Mouse (Mus musculus): Measurements from ENCODE around the gene Syt1.

Syt1 gene

GRCm38 (mm10) chr10:108524306-108525029 is 486.3 kb downstream of the Syt1 start:
- DNase-seq (ENCODE audit: low spot score in 2 of 2) = no peak

DNA sequence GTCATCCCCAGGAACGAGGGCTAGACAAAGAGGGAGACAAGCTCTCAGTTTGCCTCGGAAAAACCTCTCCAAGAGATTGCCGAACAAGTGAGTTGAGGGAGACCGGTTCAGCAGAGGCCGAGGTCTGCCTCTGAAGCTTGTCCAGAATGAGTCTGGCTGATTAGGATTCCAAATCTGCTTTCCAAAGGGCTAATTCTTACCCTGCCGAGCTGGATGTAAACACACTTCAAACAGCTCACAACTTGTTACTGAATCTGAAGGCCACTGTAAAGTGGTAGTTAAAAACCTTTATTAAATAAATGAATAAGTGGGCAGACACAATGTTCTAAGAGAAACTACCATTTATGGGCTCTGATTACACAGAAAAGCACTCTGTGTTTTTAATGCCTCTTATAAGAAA is 491.6 kb downstream of the Syt1 start:
- DNase-seq (ENCODE audit: low spot score in 2 of 2) = no peak

DNA sequence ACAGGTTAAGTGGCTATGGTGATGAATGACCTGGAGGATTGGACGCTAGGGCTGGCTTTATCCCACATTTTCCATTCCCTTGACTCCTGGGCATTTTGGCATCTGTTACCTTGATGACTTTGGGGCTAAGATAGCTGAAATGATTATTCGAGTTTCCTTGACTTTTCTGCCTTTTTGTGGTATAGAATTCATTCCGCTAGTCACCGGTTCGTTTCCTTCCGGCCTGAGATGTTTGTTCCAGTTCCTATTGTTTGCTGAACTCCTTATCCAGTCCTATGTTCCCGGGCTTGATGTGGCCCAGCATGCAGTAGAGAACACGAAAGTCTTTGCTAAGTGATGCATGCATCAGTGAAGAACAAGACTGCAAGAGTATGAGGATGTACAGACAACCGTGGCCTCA is 493.7 kb downstream of the Syt1 start:
- DNase-seq (ENCODE audit: low spot score in 2 of 2) = no peak

DNA sequence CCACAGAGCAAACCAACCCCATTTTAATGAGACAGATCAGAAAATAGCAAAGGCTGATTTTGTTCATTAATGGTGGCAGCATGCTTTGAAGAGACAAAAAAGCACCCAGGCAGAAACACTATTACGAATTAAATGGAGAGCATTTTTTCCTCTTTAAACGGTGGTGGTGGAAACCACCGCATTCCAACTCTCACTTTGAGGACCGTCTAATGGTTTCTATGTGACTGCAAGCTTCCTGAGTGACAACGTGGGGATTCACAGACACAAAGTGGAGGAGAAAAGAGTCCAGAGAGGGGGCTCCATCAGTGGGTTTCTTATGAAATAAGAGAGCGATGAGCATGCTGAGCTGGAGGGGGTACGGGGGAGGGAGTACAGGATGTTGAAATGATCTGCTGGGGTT is 496.1 kb downstream of the Syt1 start:
- no peak for DNase-seq (ENCODE audit: low spot score in 2 of 2)

- no peak for DNase-seq (ENCODE audit: low spot score in 2 of 2)
Observed at GRCm38 (mm10) chr10:108509579-108509978, 501.2 kb downstream of the Syt1 start.

DNA sequence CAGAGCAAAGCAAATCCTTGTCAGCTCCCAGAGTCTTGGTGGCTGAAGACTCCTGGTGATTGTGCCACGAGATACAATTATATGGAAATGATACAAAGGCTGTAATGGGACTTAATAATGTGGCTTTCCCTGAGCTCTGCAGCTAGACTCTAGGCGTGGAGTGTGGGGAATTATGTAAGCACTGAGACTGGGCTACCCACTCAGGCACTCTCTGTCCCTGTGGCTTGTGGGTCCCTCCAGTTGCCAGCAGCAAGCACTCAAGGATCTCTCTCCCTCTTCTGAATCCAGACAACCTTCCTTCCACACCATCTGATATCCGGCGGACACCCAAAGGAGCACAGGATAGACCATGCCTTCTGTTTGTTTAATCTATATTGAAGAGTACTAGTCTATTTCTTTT is 503.9 kb downstream of the Syt1 start:
- DNase-seq (ENCODE audit: low spot score in 2 of 2) = no peak

GRCm38 (mm10) chr10:108504925-108505324 is 505.9 kb downstream of the Syt1 start:
- DNase-seq (ENCODE audit: low spot score in 2 of 2) = no peak

DNA sequence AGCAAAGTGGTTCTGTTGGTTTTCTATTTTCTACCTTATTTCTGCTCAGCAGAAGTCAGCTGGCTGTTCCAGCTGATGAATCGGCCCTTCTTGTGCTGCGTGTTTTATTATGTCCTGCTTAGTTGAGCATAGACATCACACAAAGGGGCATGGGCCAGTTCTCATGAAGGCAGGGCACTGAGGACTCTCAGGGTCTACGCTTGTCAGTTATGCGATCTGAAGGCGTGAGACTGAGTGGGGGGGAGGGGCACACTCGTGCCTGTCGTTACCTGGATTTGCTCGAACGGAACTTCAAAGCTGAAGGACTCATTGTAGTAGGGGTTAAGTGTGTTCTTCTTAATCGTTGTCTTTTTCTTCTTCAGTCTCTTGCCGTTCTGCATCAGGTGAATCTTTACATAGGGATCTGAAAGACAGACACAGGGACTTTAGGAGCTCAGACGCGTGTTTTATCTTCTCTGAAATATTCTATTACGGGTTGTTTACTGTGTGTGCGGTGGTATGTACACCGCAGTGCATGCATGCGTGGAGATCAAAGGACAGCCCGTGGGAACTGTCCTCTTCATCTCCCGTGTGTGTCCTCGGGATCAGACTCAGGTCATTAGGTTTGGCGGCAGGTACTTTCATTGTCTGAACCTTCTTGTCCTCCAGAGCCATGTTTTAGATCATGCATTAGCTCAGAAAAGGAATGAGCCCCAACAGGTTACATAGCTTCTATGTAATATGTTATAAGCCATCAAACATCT is 506.5 kb downstream of the Syt1 start:
- no peak for DNase-seq (ENCODE audit: low spot score in 2 of 2)

- DNase-seq (ENCODE audit: low spot score in 2 of 2) = no peak
Observed at GRCm38 (mm10) chr10:108490231-108490630, 520.6 kb downstream of the Syt1 start.

DNA sequence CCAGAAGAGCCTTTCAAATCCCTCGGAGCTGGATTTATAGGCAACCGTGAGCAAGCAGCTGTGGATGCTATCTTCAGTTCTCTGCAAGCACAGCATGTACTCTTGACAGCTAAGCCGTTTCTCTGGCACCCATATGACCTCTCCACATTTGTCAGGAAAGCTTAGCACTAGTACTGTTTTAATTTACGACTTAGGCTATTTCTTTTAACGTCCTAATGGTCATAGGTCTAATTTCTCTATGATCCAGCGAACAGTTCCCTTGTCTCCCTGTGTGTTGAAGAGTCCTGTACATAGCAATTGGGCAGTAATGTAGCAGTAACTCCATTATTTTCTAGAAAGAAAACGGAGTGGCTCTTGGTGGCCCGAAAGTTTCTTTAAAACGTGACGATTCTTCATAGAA is 526.8 kb downstream of the Syt1 start:
- DNase-seq (ENCODE audit: low spot score in 2 of 2) = no peak

GRCm38 (mm10) chr10:108480146-108480850 is 530.5 kb downstream of the Syt1 start:
- no peak for DNase-seq (ENCODE audit: low spot score in 2 of 2)

- no peak for DNase-seq (ENCODE audit: low spot score in 2 of 2)
Observed at GRCm38 (mm10) chr10:108470319-108470955, 540.3 kb downstream of the Syt1 start.

GRCm38 (mm10) chr10:108466539-108466938 is 544.2 kb downstream of the Syt1 start:
- no peak for DNase-seq (ENCODE audit: low spot score in 2 of 2)

- no peak for DNase-seq (ENCODE audit: low spot score in 2 of 2)
Observed at GRCm38 (mm10) chr10:108461862-108462261, 548.9 kb downstream of the Syt1 start.

- DNase-seq (ENCODE audit: low spot score in 2 of 2) = no peak
Observed at GRCm38 (mm10) chr10:108457054-108457453, 553.7 kb downstream of the Syt1 start.

DNA sequence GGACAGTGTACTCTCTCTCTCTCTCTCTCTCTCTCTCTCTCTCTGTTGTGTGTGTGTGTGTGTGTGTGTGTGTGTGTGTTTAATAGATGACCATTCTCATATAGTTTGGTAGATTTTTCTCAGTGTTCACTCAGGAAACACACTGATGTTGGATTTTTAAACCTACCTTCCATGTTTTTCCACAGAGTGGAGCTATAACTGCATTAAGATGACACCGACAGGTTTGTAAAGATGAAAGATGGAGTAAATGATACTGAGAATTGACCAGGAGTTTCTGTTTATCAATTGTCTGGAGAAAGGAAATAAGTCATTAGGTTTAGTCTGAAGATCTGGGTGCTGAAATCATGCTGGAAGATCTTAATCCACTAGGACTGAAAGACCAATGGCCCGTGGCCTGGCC is 554.9 kb downstream of the Syt1 start:
- DNase-seq (ENCODE audit: low spot score in 2 of 2) = no peak

GRCm38 (mm10) chr10:108455204-108455603 is 555.6 kb downstream of the Syt1 start:
- no peak for DNase-seq (ENCODE audit: low spot score in 2 of 2)

DNA sequence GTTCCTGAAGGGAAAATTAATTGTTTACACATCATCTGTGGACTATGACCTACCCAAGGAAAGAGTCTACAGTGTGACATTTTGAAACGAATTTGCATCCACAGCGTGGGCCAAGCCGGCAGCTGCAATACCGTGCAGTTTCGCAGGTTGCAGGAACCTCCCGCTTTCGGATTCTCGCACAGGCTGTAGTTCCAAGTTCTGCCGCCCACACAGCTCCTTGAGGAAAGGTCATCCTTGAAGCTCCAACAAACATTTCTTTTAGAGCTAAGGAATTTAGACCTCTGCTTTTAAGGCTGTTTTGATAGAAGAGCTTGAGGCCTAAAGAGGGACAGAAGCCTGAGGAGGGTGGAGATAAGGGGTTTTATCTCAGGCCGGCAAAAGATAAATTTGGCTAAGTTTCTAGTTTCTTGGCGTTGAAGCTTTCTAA is 556.1 kb downstream of the Syt1 start:
- DNase-seq (ENCODE audit: low spot score in 2 of 2) = no peak

DNA sequence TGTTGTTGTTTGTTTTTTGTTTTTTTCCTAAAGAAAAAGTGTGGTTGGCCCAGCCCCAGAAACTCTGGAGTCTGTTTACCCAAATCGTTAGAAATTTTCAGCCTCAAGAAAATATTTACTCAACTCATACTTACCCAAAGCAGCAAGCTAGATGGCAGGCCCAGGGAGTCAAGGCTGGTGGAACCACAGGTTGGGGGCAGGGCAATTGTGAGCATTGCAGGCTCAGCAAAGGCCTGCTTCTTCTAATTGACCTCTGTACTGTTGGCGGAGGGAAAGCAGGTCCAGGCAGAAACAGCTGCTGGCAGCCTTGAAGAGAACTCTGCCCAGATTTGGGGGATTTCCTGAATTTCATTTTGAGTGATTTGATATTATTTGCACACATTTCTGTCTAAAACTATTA is 557.2 kb downstream of the Syt1 start:
- peak; percentile 7 to 25 for DNase-seq (ENCODE audit: low spot score in 2 of 2)

DNA sequence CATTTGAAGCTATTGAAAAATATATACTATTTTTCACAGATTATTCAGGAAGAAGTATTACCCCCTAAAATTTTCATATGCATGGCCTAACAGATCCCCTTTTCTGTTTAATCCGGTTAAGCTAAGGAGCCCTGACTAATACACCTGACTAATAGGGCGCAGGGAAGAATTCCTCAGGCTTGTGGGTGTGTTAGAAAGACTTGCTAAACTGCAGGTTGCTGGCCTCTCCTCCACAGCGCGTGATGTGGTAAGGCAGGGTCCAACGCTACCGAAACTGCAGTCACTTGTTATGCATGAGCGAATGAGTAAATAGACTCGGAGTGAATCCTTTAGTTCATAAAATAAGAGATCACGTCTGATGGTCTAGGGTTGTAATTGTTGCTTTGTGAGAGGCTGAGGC is 558.4 kb downstream of the Syt1 start:
- no peak for DNase-seq (ENCODE audit: low spot score in 2 of 2)

- DNase-seq (ENCODE audit: low spot score in 2 of 2) = no peak
Observed at GRCm38 (mm10) chr10:108451516-108451915, 559.3 kb downstream of the Syt1 start.

DNA sequence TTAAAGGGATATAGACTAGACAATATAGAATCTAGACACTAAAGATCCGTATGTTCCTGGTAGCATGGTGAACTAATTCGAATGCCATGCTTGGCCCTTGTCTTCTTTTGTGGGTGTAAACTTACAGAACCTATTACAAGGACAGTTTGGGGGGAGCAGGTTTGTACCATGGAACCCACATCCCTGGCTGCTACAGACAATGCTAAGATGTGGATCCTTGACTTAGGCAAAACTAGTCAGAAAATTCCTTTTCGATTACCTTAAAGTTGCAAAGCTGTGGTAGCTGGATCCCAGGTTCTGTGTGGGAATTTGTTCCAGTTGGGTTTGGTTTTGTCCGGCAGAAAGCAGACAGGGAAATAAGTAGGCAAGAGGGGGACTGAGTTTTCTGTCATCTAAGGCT is 560.4 kb downstream of the Syt1 start:
- no peak for DNase-seq (ENCODE audit: low spot score in 2 of 2)

Measured in spleen, postnatal 36 days (tissue).